Mouse (Mus musculus): Measurements from ENCODE around the gene Gm10309. TPM values are rescaled to one million over a fixed set of nuclear protein-coding genes. Genes with fewer than 3 reads are reported as not detected.

Gene Gm10309
- total RNA-seq, 2 experiments from 2014 or later = 0.16 TPM; not detected in 1

Other genes starting within 250 kb of the Gm10309 start
- 100 to 1,000 TPM; 239 to 306 TPM for gene Epas1, start 248.5 kb upstream of the Gm10309 start, total RNA-seq (2021)

Data from heart, postnatal 36 days (tissue).